Mouse (Mus musculus) megakaryocyte, adult 5-6 weeks (primary cell): ENCODE measurements around the gene Mgrn1. TPM values are rescaled to one million over a fixed set of nuclear protein-coding genes. Genes with fewer than 3 reads are reported as not detected.

Source experiments
- ATAC-seq: 2 replicates; pipeline ENCODE4 v1.8.0; 2016; ENCODE audit warnings: mild to moderate bottlenecking, inconsistent platforms; ENCODE audit not compliant: poor library complexity, severe bottlenecking
- total RNA-seq, 2 experiments: library from RNA; stranded (forward) in 1 of 2; stranded (reverse) in 1 of 2; fragments of 153-499, 151-499 nt in 1 of 2; fragments of 221-1000, 200-1000 nt in 1 of 2; gene quantifications; 2 replicates each; pipeline versions ENCODE4 v1.2.3 to v1.2.4; 2015 to 2017

Gene Mgrn1
- total RNA-seq (2015) = 30.4 and 33.0 TPM in 2 replicates
- total RNA-seq (2017) = 32.1 and 41.0 TPM in 2 replicates

- ATAC-seq = peak; percentile 84
Measured at GRCm38 (mm10) chr16:4885760-4886689, at the start of gene Mgrn1. Gene Mgrn1 (plus strand): TSS chr16:4886249.

GRCm38 (mm10) chr16:4837631-4838030 is 48.4 kb upstream of the Mgrn1 start:
- no peak for ATAC-seq

DNA sequence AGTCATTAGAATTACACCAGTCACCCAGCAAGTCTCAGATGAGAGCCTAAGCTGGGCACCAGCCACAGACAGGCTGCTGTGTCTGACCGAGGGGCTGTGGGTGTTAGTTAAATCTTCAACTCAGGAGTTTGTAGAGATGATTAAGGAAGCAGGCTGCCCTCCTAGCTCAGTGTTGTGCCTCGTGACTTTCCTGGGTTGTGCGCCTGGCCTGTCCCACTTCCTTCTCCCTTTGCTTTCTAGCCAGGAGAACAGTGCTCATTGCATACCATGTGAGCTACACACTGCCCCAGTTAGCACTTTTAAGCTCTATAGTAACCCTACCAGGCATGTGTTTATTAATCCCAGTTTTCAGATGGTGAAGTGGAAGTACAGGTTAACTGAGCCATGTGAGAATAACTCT is 46.5 kb upstream of the Mgrn1 start:
- no peak for ATAC-seq

- no peak for ATAC-seq
Measured at GRCm38 (mm10) chr16:4840231-4840630, 45.8 kb upstream of the Mgrn1 start.

DNA sequence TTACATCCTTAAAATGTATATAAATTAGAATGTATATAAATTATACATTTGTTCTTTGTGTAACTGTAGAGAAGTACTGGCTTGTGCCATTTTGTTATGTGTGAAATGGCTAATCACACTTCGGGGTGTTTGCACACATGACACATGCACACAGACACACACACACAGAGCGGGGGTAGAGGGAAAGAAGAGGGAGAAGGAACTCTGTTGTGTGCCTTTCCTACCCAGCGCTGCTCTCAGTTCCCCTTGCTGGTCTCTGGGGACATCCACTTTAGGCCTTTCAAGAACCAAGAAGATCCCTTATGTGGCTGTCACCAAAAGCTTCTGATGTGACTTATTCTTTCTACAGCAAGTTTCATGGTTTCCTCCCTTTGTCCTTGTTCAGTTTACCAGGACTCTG is 39.0 kb upstream of the Mgrn1 start:
- ATAC-seq = no peak

- no peak for ATAC-seq
Measured at GRCm38 (mm10) chr16:4848090-4848489, 38.0 kb upstream of the Mgrn1 start.

GRCm38 (mm10) chr16:4850361-4850760 is 35.7 kb upstream of the Mgrn1 start:
- ATAC-seq = no peak

GRCm38 (mm10) chr16:4850938-4851628 is 35.0 kb upstream of the Mgrn1 start:
- no peak for ATAC-seq

DNA sequence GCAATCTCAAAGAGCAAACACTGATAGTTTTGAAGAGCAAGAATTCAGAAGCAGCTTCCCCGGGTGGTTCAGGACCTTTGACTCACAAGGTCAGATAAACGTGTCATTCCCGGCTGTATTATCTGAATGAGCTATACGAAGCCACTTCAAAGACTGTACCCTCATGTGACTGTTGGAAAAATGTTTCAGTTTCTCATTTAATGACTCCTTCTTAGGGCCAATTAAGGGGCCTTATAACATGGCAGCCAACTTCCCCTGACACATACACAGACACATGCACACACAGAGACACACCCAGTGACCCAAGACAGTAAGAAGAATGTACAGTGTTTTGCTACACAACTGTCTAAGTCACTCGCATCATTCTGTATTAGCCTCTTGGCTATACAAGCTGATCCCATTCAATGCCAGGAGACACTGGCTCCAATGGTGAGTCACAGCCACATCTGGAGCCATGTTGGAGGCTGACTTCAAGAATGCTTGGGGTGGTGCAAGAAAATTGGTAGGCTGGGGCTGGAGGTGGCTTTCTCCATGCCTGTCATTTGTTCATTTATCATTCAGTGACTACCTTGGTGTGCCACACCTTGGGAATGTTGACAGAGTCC is 30.9 kb upstream of the Mgrn1 start:
- no peak for ATAC-seq

GRCm38 (mm10) chr16:4861392-4861791 is 24.7 kb upstream of the Mgrn1 start:
- no peak for ATAC-seq

- ATAC-seq = peak; percentile 99
Measured at GRCm38 (mm10) chr16:4862863-4863483, 23.1 kb upstream of the Mgrn1 start.

- ATAC-seq = no peak
Measured at GRCm38 (mm10) chr16:4863742-4864141, 22.3 kb upstream of the Mgrn1 start.

DNA sequence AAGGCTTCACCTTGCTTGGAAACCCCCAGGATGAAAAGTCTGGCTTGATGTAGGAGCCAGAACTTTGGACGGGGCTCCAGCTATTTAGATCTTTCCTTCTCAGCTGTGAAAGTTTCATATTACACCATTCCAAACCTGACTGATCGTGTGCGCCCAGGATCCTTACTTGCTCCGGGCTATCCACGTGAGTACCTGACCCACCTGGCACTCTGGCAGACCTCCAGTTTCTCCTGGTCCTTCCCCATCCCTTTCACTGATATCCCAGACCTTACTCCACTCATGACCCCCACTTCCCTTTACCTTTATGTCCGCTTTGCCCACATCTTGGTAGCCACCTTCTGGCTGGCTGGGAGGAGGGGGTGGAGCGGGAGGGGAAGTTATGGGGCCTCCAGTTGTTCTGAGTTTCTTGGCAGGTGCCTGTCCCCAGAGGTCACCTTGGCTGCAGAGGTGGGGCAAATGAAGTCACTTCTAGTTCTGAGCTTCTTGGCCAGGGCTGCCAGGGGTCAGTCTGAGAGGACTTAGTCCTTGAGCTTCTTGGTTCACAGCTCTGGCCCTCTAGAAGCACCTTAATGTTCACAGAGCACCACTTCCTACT is 19.9 kb upstream of the Mgrn1 start:
- no peak for ATAC-seq

DNA sequence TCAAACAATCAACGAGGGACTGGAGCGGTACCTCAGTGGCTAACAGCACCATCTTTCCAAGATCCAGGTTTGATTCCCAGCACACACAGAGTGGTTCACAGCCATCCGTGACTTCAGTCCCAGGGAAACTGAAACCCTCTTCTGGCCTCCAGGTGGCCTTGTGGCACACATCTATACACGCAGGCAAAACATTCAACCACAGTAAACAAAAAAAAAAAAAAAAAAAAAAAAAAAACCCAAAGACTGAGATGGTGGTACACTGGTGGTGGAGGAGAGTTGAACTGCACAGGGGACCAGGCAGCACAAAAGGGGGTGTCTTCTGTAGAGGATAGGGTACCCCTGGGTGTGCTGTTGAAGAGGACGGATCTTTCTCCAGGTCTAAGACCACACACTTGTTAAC is 15.6 kb upstream of the Mgrn1 start:
- ATAC-seq = no peak

- ATAC-seq = no peak
Measured at GRCm38 (mm10) chr16:4871926-4872325, 14.1 kb upstream of the Mgrn1 start.

DNA sequence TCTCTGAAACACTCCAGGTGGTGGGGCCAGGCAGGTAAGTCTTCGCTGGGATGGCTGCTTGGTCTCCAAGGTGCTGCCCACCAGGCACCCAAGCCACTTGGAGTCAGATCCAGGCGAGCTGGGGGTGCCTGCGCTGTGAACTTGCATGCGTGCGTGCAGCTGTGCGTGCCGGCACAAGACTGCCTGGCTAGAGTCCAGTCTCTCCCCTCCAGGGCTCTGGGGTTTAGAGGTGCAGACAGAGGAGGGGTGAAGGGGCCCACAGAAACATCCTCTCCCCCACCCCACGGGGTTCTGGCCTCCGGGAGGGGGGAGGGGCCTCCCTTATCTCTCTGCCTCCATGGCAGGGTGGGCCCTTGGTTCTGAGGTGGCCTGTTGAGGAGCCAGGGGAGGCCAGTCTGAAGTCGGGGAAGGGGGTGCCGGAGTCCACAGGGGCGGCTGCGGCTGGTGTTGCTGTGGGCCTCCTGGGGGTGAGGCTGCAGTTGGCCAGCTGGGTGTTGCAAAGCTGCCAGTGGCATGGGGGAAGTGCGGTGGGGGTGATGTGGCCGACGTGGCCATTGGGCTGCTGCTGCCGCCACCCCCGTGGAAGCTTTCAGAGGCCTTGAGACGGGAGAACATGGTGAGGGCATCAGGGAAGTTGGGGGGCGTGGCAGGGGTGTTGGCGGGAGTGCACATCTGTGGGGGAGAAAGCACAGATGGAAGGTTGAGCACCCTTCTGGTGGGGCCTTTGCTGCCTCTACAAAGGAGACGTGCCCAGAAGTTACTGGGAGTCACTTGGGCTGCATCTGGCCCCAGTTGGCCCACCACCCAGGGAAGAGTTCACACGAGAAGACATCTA is 10.6 kb upstream of the Mgrn1 start:
- no peak for ATAC-seq

DNA sequence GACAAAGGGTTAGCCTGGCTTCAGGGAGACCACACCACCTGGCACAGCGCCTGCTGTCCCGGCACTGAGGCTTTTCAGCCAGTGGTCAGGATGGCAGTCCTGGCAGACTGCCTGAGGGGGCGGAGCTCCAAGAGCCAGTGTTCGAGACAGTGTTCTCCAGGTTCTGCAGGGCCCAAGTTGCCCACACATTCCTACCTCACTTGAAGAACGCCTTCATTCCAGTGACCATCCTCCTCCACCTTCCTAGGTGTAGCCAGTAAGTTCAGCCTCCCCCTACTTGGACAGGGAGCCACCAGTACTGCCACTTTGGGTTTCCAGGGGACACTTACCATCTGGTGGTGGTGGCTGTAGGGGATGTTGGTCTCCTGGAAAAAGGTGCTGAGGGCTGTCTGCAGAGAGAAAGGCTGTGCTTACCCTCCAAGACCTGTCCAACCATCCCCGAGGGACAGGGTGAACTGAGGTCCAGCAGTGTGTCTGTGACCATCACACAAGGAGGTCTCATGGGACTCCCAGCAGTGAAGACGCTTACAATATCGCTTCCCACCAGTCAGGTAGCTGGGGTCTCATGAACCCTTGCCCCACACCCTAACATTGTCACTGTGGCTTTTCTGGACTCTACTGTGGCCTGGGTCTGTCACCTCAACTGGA is 9.9 kb upstream of the Mgrn1 start:
- ATAC-seq = no peak

- no peak for ATAC-seq
Measured at GRCm38 (mm10) chr16:4877195-4877594, 8.9 kb upstream of the Mgrn1 start.

DNA sequence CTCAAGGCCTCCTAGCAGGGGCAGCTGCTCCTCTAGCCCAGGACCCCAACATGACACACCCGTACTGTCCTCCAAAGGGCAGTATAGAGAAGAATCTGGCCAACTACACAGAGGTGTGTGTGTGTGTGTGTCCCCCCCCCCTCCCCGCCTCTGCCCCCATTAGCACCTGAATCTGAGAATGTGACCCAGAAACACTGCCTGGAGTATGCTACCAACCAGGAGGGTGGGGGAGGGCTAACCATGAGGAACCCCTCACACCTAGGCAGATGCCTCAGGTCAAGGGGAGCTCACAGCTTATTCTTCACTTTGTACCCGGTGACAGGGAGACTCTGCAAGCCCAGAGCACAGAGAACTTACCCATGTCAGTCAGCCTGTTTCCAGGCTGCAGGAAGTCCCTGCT is 8.3 kb upstream of the Mgrn1 start:
- no peak for ATAC-seq
